Mouse (Mus musculus): ENCODE results near the gene Homer2. TPM values are rescaled to one million over a fixed set of nuclear protein-coding genes. Genes with fewer than 3 reads are reported as not detected.
A peak's percentile ranks its signal among the peaks of the same experiment; 100 is the strongest.

Gene Homer2
- polyA plus RNA-seq, 1 experiment from 2014 or later: 11.9 TPM

DNA sequence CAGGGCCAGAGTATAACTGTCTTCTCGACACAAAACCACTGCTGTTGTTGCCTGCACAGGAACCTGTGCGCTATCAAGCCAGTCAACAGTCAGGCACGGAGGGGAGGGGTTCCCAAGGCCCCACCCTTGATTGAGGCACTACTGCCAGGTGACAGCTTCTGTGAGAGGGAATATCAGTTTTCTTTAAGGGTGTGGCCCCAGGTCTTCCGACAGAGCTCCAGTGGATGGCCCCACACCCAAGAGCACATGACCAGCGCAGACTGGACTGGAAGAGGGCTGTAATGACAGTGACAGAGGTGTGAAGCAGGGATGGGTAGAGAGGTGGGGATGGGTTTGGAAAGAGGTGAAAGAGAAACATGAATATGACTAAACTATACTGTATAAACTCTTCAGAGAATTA is 16.3 kb downstream of the Homer2 start:
- DNase-seq (ENCODE audit: low spot score): no peak
- 92% methylated on average over 5 of the region's 5 CpGs for WGBS
- Histone ChIP-seq H3K27me3 (ENCODE audit: low read depth, poor library complexity, severe bottlenecking) (no peaks in the 10 kb centered on the region), H3K4me1 (peaks cover 35% of the 10 kb centered on the region), H3K27ac (replicated peaks) (no peak overlapping the region), H3K36me3 (no peaks in the 10 kb centered on the region), H3K9me3 (replicated peaks) (no peaks in the 10 kb centered on the region), H3K4me3 (no peak overlapping the region)

DNA sequence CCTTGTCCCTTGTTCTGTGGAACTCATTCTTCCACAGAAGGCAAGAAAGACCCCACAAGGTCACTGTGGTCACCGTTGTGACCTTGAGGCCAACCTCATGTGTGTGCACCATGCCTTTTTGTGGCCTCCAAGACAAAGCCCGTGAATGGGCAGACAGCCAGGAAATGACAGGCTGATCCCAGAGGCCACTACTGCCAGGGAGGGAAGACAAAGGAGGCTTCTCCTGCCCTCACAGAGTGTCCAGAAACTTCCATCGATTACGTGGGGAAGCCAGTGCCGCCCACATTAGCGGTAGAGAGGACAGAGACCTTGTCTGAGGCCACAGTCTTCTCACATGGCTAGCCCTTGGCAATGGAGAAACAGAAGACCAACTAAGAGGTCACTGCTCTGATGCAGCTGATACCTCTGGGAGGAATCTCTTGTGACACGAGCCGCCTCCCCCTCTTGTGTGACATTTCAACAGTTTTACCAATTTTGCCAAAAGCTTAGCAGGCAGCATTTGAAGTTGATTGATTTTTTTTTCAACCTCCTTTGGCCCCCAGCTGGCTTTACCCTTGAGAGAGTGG is 18.1 kb downstream of the Homer2 start:
- Histone ChIP-seq H3K4me1 (peaks cover 40% of the 10 kb centered on the region), H3K27ac (replicated peaks) (peak overlapping the region; percentile 64), H3K9me3 (replicated peaks) (no peaks in the 10 kb centered on the region), H3K4me3 (no peak overlapping the region), H3K36me3 (no peaks in the 10 kb centered on the region), H3K27me3 (ENCODE audit: low read depth, poor library complexity, severe bottlenecking) (no peaks in the 10 kb centered on the region)
- WGBS: 78% methylated on average over 8 of the region's 8 CpGs
- DNase-seq (ENCODE audit: low spot score): peak; percentile 38

DNA sequence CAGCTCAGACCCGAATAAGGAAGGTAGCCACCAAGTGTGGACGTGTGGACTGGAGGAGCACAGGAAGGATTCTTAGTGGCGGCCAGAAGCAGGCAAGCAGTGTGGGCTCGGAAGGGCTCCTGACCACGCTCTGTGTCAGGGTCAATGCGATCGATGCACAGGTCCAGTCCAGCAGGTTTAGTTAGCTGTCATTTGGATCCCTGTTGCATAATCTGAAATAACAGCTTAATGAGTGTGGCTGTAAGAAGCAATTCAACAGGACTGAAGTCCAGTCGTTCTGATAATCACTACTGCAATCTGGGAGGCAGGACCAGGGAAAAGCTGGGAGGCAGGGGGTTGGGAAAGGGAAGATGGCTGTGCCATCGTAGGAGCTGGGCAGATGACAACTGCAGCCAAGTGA is 18.9 kb downstream of the Homer2 start:
- Histone ChIP-seq H3K27me3 (ENCODE audit: low read depth, poor library complexity, severe bottlenecking) (no peaks in the 10 kb centered on the region), H3K36me3 (no peaks in the 10 kb centered on the region), H3K27ac (replicated peaks) (no peak overlapping the region), H3K9me3 (replicated peaks) (no peaks in the 10 kb centered on the region), H3K4me1 (peaks cover 43% of the 10 kb centered on the region), H3K4me3 (no peak overlapping the region)
- no peak for DNase-seq (ENCODE audit: low spot score)
- WGBS: 83% methylated on average over 9 of the region's 9 CpGs

DNA sequence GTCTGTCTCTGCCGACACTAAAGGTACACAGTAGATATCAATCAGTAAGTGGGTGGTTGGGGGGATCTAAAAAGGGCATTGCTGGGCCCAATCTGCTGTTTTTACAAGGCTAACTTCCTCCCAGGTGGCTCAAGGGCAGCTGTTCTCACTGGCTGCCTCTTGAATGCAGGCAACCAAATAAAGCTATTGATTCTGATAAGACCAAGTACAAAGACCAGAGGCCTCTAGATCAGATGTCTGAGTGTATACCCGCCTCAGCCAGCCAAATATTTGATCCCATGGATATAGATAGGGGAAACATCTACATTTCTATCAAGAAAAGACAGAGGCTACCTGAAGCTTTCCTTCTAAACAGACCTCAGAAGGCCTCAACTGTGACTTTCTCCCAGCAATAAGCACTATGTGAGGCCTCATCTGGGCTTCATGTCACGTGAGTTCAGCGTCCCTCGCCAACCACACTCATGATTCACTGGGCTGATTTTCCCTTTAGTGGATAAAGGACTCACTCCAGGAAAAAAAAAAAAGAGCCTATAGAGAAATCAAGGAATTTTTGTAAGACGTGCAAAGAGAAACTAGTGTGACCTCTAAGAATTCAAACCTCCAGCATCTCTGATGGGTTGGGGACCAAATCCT is 19.5 kb downstream of the Homer2 start:
- H3K36me3 ChIP-seq: no peaks in the 10 kb centered on the region
- no peak for DNase-seq (ENCODE audit: low spot score)
- WGBS: 92% methylated on average over 6 of the region's 6 CpGs
- peaks cover 37% of the 10 kb centered on the region for H3K4me1 ChIP-seq
- H3K4me3 ChIP-seq: no peak overlapping the region
- no peak overlapping the region for H3K27ac ChIP-seq (replicated peaks)
- H3K9me3 ChIP-seq (replicated peaks): no peaks in the 10 kb centered on the region
- H3K27me3 ChIP-seq (ENCODE audit: low read depth, poor library complexity, severe bottlenecking): no peaks in the 10 kb centered on the region

DNA sequence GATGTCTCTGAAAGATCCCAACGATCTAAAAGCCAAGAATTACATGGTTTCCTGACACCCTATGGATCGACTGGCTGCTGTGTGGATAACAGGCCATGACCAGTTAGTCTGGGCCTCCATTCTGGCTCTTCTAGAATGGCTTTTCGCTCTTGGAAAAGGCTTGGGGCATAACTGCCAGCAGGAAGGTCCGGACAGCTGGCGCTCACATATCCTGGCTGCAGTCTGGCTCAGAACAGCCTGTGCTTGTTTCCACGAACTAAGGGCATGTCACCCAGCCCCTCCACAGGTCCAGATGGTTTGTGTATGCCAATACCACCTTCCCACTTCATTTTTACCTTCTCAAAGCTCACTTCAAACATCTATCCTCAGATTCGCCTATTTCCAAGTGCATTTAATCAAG is 22.0 kb downstream of the Homer2 start:
- Histone ChIP-seq H3K27ac (replicated peaks) (no peak overlapping the region), H3K27me3 (ENCODE audit: low read depth, poor library complexity, severe bottlenecking) (no peaks in the 10 kb centered on the region), H3K9me3 (replicated peaks) (no peaks in the 10 kb centered on the region), H3K4me1 (peaks cover 27% of the 10 kb centered on the region), H3K4me3 (no peak overlapping the region), H3K36me3 (no peaks in the 10 kb centered on the region)
- DNase-seq (ENCODE audit: low spot score): no peak
- WGBS: 90% methylated on average over 7 of the region's 7 CpGs

DNA sequence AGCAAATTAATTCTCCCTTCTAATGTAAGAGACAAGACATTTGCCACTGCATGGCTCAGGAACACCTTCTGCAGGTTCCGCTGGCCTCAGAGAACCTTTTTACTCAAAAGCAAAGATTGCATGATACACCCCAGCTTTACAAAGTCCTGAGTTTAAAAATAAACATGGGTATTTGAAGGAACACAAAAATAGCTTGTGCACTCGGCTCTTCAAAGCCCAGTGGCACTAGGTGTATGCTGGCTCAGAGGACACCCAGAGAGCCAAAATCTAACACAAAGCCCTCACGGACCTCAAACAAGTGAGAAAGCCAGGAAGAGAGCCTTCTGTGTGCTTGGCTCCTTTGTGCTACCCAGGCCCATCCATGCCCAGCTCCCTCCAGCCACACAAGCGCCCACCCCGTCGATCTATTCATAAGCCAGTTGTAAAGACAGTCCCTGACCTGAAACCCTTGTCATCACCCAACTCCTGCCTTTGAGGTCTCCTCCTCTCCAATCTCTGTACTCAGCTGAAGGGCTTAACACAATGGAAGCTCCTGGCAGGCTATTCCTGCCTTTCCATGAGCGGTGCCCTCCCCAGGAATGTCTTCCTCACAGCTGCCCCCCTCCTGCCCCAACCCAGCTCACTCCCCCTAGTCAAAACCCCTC is 23.4 kb downstream of the Homer2 start:
- WGBS: 73% methylated on average over 7 of the region's 7 CpGs
- H3K27ac ChIP-seq (replicated peaks): peak overlapping the region; percentile 65
- no peak overlapping the region for H3K4me3 ChIP-seq
- no peak for DNase-seq (ENCODE audit: low spot score)
- peaks cover 17% of the 10 kb centered on the region for H3K4me1 ChIP-seq
- H3K9me3 ChIP-seq (replicated peaks): no peaks in the 10 kb centered on the region
- no peaks in the 10 kb centered on the region for H3K36me3 ChIP-seq
- no peaks in the 10 kb centered on the region for H3K27me3 ChIP-seq (ENCODE audit: low read depth, poor library complexity, severe bottlenecking)

DNA sequence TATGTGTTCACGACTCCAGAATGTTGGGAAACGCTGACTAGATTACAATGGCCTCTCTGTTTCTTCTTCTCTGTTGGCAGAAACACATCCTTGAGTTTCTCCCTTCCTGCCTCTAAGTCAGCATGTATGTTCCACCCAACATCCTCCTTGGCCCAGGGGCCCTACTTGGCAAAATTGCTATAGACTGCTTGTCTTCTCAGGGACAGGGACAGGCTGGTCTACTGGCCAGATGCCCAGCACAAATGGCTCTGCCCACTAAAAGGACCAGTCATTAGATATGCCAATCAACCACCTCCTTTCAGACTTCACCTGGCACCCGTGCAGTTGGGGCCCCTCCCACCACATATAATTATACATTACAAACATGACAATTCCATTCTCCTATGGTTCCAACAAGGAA is 25.9 kb downstream of the Homer2 start:
- peaks cover 9% of the 10 kb centered on the region for H3K4me1 ChIP-seq
- H3K36me3 ChIP-seq: no peaks in the 10 kb centered on the region
- WGBS: 88% methylated on average over 3 of the region's 3 CpGs
- no peak overlapping the region for H3K4me3 ChIP-seq
- no peak overlapping the region for H3K27ac ChIP-seq (replicated peaks)
- no peak for DNase-seq (ENCODE audit: low spot score)
- no peaks in the 10 kb centered on the region for H3K9me3 ChIP-seq (replicated peaks)
- no peaks in the 10 kb centered on the region for H3K27me3 ChIP-seq (ENCODE audit: low read depth, poor library complexity, severe bottlenecking)

DNA sequence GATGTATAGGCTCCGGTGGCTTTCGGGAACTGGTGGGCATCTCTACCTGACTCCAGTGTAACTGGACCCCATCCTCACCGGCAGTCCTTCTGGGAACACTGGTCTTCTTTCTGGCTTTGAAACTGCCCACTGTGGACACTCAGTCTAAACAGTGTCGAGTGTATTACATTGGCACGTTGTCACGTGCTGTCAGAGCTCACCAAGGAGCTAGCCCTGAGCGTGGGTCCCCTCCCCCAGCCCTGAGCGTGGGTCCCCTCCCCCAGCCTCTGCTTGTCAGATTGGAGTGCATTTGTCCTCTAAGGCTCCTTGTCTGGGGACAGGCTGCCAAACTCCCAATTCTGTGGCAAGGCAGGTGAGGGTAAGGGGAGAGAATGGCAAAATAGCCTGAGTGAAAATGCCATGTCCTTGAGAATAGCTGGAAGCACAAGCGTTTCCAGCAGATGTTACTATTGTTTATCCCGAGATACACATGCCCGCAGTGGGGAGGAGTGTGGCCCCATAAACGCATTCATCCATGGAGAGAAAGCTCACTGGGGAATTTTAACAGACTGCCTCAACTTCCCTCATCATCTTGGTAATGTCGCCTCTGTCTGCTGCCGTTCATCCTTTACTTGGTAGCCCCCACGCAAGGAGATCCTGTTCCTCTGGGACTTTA is 33.8 kb downstream of the Homer2 start:
- DNase-seq (ENCODE audit: low spot score): no peak
- WGBS: 75% methylated on average over 15 of the region's 15 CpGs
- H3K4me3 ChIP-seq: no peak overlapping the region
- no peak overlapping the region for H3K27ac ChIP-seq (replicated peaks)
- H3K4me1 ChIP-seq: peaks cover 7% of the 10 kb centered on the region
- no peaks in the 10 kb centered on the region for H3K9me3 ChIP-seq (replicated peaks)
- H3K27me3 ChIP-seq (ENCODE audit: low read depth, poor library complexity, severe bottlenecking): no peaks in the 10 kb centered on the region
- H3K36me3 ChIP-seq: no peaks in the 10 kb centered on the region

DNA sequence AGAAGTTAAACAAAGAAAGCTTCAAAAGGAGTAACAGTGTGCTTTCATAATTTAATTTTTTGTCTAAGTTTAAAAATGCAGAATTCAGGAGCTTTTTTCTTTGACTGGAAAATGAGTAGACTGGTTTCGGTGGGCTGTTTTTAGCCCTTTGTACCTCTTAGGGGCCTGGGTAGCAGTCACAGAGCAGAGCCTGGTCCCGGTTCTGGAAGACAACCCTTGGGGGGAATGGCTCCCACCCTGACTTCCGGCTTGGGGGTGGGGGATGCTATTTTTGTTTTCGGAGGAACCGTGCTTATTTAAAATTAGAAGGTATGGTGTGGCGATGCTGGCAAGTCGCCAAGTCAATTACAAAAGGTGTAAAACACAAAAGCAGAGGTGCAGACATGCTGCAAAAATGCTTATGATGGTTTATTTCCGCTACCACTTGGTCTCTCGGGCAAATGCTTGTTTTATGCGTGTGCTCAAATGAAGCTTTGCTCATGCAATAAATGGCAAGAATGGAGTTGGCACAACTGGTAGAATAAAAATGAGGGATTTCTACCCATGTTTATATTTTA is 34.5 kb downstream of the Homer2 start:
- no peaks in the 10 kb centered on the region for H3K27me3 ChIP-seq (ENCODE audit: low read depth, poor library complexity, severe bottlenecking)
- no peaks in the 10 kb centered on the region for H3K9me3 ChIP-seq (replicated peaks)
- no peak overlapping the region for H3K27ac ChIP-seq (replicated peaks)
- no peak for DNase-seq (ENCODE audit: low spot score)
- H3K4me3 ChIP-seq: no peak overlapping the region
- H3K36me3 ChIP-seq: no peaks in the 10 kb centered on the region
- H3K4me1 ChIP-seq: peaks cover 7% of the 10 kb centered on the region
- 90% methylated on average over 10 of the region's 10 CpGs for WGBS

DNA sequence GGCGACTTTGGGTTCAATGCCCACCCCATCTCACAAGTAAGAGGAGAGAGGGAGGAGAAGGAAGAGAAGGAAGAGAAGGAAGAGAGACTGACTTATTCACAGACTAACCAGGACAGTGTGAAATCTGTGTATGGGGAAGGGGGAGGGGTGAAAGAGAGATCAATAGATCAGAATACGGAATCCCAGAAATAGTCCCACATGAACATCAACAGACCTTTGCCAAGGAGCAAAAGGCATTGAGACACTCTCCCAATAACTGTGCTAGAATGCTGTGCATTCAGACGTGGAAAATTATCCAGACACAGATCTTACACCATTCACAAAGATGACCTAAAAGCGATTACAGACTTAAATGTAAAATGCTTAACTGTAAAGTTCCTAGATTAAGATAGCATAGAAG is 40.2 kb downstream of the Homer2 start:
- Histone ChIP-seq H3K36me3 (no peaks in the 10 kb centered on the region), H3K4me3 (no peak overlapping the region), H3K27ac (replicated peaks) (no peak overlapping the region), H3K9me3 (replicated peaks) (no peaks in the 10 kb centered on the region), H3K4me1 (no peaks in the 10 kb centered on the region), H3K27me3 (ENCODE audit: low read depth, poor library complexity, severe bottlenecking) (no peaks in the 10 kb centered on the region)
- no peak for DNase-seq (ENCODE audit: low spot score)
- 81% methylated on average over 4 of the region's 4 CpGs for WGBS

DNA sequence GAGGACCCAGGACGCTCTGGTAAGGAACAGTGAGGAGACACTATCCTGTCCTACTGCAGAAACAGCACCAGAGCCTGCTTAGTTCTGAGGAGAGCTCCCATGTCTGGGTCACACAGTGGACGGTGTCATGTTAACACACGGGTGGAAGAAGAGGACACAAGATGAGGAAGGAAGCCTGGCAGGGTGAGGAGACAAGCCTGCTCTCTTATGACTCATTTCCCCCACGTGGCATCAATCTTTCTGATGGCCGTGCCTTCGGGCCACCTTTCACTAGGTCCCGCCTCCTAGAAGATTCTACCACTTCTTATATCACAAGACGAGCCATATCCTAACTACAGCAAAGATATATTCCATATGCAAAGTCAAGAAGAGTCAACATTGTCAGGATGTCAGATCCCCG is 40.7 kb downstream of the Homer2 start:
- H3K27me3 ChIP-seq (ENCODE audit: low read depth, poor library complexity, severe bottlenecking): no peaks in the 10 kb centered on the region
- 90% methylated on average over 9 of the region's 9 CpGs for whole genome bisulfite sequencing

DNA sequence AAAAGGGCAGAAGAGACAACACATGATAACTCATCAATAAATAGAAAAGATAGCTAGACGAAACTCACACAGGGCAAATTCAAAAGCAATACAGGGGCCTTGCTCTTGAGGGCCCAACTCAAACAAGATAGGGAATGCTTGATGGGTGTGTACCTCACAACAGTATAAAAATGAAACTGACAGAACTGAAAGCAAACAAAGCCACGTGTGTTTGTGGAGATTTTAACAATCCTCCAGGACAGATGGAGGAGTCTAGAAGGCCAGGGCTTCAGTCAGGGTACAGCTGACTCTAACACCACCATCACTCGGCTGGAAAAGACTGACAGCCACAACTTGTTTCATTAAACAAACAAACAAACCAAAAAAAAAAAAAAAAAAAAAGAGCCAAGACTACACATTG is 44.3 kb downstream of the Homer2 start:
- Histone ChIP-seq H3K27ac (replicated peaks) (no peak overlapping the region), H3K4me3 (no peak overlapping the region), H3K27me3 (ENCODE audit: low read depth, poor library complexity, severe bottlenecking) (no peaks in the 10 kb centered on the region), H3K4me1 (no peaks in the 10 kb centered on the region), H3K9me3 (replicated peaks) (no peaks in the 10 kb centered on the region), H3K36me3 (no peaks in the 10 kb centered on the region)
- no peak for DNase-seq (ENCODE audit: low spot score)
- 78% methylated on average over 3 of the region's 3 CpGs for WGBS

More for the DNA sequence above, 40.7 kb downstream of the Homer2 start:
- Histone ChIP-seq H3K4me1 (no peaks in the 10 kb centered on the region), H3K4me3 (no peak overlapping the region), H3K9me3 (replicated peaks) (no peaks in the 10 kb centered on the region), H3K27ac (replicated peaks) (no peak overlapping the region), H3K36me3 (no peaks in the 10 kb centered on the region)
- DNase-seq (ENCODE audit: low spot score): no peak
